Mouse (Mus musculus): ENCODE results near the gene Tmem125. TPM values are rescaled to one million over a fixed set of nuclear protein-coding genes. Genes with fewer than 3 reads are reported as not detected.
A peak's percentile ranks its signal among the peaks of the same experiment; 100 is the strongest.

Tmem125 gene
- polyA plus RNA-seq, 1 experiment from 2014 or later = 20.7 TPM

GRCm38 (mm10) chr4:118576097-118576496, 32.3 kb upstream of the Tmem125 start:
- Histone ChIP-seq H3K9ac (ENCODE audit: low read depth, low read length) (no peak overlapping the region), H3K27me3 (replicated peaks; ENCODE audit: control insufficient read depth, insufficient read depth, low read length) (no peaks in the 10 kb centered on the region), H3K27ac (ENCODE audit: low read depth, low read length) (no peak overlapping the region), H3K9me3 (ENCODE audit: control insufficient read depth) (no peaks in the 10 kb centered on the region), H3K4me2 (replicated peaks; ENCODE audit: low read depth) (no peak overlapping the region), H3K4me3 (ENCODE audit: low read depth, low read length) (no peak overlapping the region), H3K36me3 (ENCODE audit: control insufficient read depth, insufficient read depth) (no peaks in the 10 kb centered on the region), H3K4me1 (replicated peaks; ENCODE audit: control insufficient read depth, insufficient read depth, low read length) (no peaks in the 10 kb centered on the region)
- peak; percentile 96 for TF ChIP-seq CTCF (IDR thresholded peaks at IDR 0.05; ENCODE audit: low read depth)
- WGBS = 4% methylated on average over 6 of the region's 6 CpGs
- ATAC-seq = 0 out of 2 replicates have a peak, but pooled peaks have one; percentile 31

GRCm38 (mm10) chr4:118571441-118571840, 27.6 kb upstream of the Tmem125 start:
- no peak for TF ChIP-seq CTCF (IDR thresholded peaks at IDR 0.05; ENCODE audit: low read depth)
- no peaks in the 10 kb centered on the region for H3K27me3 ChIP-seq (replicated peaks; ENCODE audit: control insufficient read depth, insufficient read depth, low read length)
- H3K9me3 ChIP-seq (ENCODE audit: control insufficient read depth) = no peaks in the 10 kb centered on the region
- H3K36me3 ChIP-seq (ENCODE audit: control insufficient read depth, insufficient read depth) = no peaks in the 10 kb centered on the region
- no peak for ATAC-seq
- no peak overlapping the region for H3K9ac ChIP-seq (ENCODE audit: low read depth, low read length)
- WGBS = 76% methylated on average over 15 of the region's 15 CpGs
- H3K27ac ChIP-seq (ENCODE audit: low read depth, low read length) = no peak overlapping the region
- H3K4me2 ChIP-seq (replicated peaks; ENCODE audit: low read depth) = no peak overlapping the region
- H3K4me3 ChIP-seq (ENCODE audit: low read depth, low read length) = no peak overlapping the region
- H3K4me1 ChIP-seq (replicated peaks; ENCODE audit: control insufficient read depth, insufficient read depth, low read length) = no peaks in the 10 kb centered on the region

- no peak for TF ChIP-seq CTCF (IDR thresholded peaks at IDR 0.05; ENCODE audit: low read depth)
- Histone ChIP-seq H3K9ac (ENCODE audit: low read depth, low read length) (no peak overlapping the region), H3K27me3 (replicated peaks; ENCODE audit: control insufficient read depth, insufficient read depth, low read length) (no peaks in the 10 kb centered on the region), H3K36me3 (ENCODE audit: control insufficient read depth, insufficient read depth) (no peaks in the 10 kb centered on the region), H3K4me2 (replicated peaks; ENCODE audit: low read depth) (peak overlapping the region; percentile 40), H3K27ac (ENCODE audit: low read depth, low read length) (no peak overlapping the region), H3K4me1 (replicated peaks; ENCODE audit: control insufficient read depth, insufficient read depth, low read length) (no peaks in the 10 kb centered on the region), H3K9me3 (ENCODE audit: control insufficient read depth) (no peaks in the 10 kb centered on the region), H3K4me3 (ENCODE audit: low read depth, low read length) (no peak overlapping the region)
- 53% methylated on average over 23 of the region's 23 CpGs for WGBS
- peak; percentile 54; the same call in 1 of the 2 replicates for ATAC-seq
Observed at GRCm38 (mm10) chr4:118569320-118569719, 25.5 kb upstream of the Tmem125 start.

GRCm38 (mm10) chr4:118568709-118569108, 24.9 kb upstream of the Tmem125 start:
- Histone ChIP-seq H3K27me3 (replicated peaks; ENCODE audit: control insufficient read depth, insufficient read depth, low read length) (no peaks in the 10 kb centered on the region), H3K4me1 (replicated peaks; ENCODE audit: control insufficient read depth, insufficient read depth, low read length) (no peaks in the 10 kb centered on the region), H3K9me3 (ENCODE audit: control insufficient read depth) (no peaks in the 10 kb centered on the region), H3K9ac (ENCODE audit: low read depth, low read length) (no peak overlapping the region), H3K4me2 (replicated peaks; ENCODE audit: low read depth) (peak overlapping the region; percentile 40), H3K4me3 (ENCODE audit: low read depth, low read length) (no peak overlapping the region), H3K36me3 (ENCODE audit: control insufficient read depth, insufficient read depth) (no peaks in the 10 kb centered on the region), H3K27ac (ENCODE audit: low read depth, low read length) (no peak overlapping the region)
- no peak for TF ChIP-seq CTCF (IDR thresholded peaks at IDR 0.05; ENCODE audit: low read depth)
- WGBS = 32% methylated on average over 10 of the region's 10 CpGs
- no peak for ATAC-seq

GRCm38 (mm10) chr4:118566161-118566676, 22.4 kb upstream of the Tmem125 start:
- no peak overlapping the region for H3K9ac ChIP-seq (ENCODE audit: low read depth, low read length)
- no peak overlapping the region for H3K27ac ChIP-seq (ENCODE audit: low read depth, low read length)
- H3K27me3 ChIP-seq (replicated peaks; ENCODE audit: control insufficient read depth, insufficient read depth, low read length) = no peaks in the 10 kb centered on the region
- no peak overlapping the region for H3K4me3 ChIP-seq (ENCODE audit: low read depth, low read length)
- ATAC-seq = no peak
- 31% methylated on average over 7 of the region's 7 CpGs for WGBS
- TF ChIP-seq CTCF (IDR thresholded peaks at IDR 0.05; ENCODE audit: low read depth) = peak; percentile 99
- H3K36me3 ChIP-seq (ENCODE audit: control insufficient read depth, insufficient read depth) = no peaks in the 10 kb centered on the region
- no peaks in the 10 kb centered on the region for H3K4me1 ChIP-seq (replicated peaks; ENCODE audit: control insufficient read depth, insufficient read depth, low read length)
- no peaks in the 10 kb centered on the region for H3K9me3 ChIP-seq (ENCODE audit: control insufficient read depth)
- H3K4me2 ChIP-seq (replicated peaks; ENCODE audit: low read depth) = no peak overlapping the region

- no peak overlapping the region for H3K4me3 ChIP-seq (ENCODE audit: low read depth, low read length)
- H3K4me2 ChIP-seq (replicated peaks; ENCODE audit: low read depth) = no peak overlapping the region
- 91% methylated on average over 3 of the region's 3 CpGs for WGBS
- H3K27me3 ChIP-seq (replicated peaks; ENCODE audit: control insufficient read depth, insufficient read depth, low read length) = no peaks in the 10 kb centered on the region
- no peak for TF ChIP-seq CTCF (IDR thresholded peaks at IDR 0.05; ENCODE audit: low read depth)
- H3K27ac ChIP-seq (ENCODE audit: low read depth, low read length) = no peak overlapping the region
- no peaks in the 10 kb centered on the region for H3K4me1 ChIP-seq (replicated peaks; ENCODE audit: control insufficient read depth, insufficient read depth, low read length)
- H3K36me3 ChIP-seq (ENCODE audit: control insufficient read depth, insufficient read depth) = no peaks in the 10 kb centered on the region
- H3K9me3 ChIP-seq (ENCODE audit: control insufficient read depth) = no peaks in the 10 kb centered on the region
- no peak overlapping the region for H3K9ac ChIP-seq (ENCODE audit: low read depth, low read length)
- no peak for ATAC-seq
Observed at GRCm38 (mm10) chr4:118564926-118565279, 21.1 kb upstream of the Tmem125 start.
